Mouse (Mus musculus): Measurements from ENCODE around the gene Clcn6.

DNA sequence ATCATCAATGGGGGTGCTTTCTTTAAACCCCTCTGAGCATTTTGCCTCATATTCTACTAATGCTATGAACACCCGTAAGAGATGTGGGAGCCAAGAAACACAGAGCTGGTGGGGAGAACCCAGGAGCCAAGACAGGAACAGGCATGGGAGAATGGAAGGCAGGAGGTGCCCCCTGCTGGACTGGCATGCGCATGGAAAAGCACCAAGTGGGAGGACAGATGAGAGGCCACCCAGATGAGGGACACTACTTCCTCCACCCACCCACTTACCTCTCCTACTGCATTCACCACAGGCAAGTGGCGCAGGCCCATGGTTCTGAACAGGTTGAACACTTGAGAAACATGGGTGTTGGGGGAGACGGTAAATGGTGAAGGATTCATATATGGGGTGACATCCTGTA is 30.2 kb downstream of the Clcn6 start:
- TF ChIP-seq CHD2 (IDR thresholded peaks at IDR 0.05; ENCODE audit: low read depth, low read length) (no peak), ZNF384 (IDR thresholded peaks at IDR 0.05; ENCODE audit: low read depth, low read length) (no peak)
